Mouse (Mus musculus) cerebellum, adult 8-10 months (tissue): ENCODE measurements around the gene Tomt.
A peak's percentile ranks its signal among the peaks of the same experiment; 100 is the strongest.
"Not testable (repeated sequence)": the region's sequence is repeated elsewhere in the genome, so short reads cannot be mapped to it uniquely, and the experiment has no call there.

Source experiments
- DNase-seq: peaks from one replicate; pipeline ENCODE4 v3.0.0; 2022

Tomt gene

DNA sequence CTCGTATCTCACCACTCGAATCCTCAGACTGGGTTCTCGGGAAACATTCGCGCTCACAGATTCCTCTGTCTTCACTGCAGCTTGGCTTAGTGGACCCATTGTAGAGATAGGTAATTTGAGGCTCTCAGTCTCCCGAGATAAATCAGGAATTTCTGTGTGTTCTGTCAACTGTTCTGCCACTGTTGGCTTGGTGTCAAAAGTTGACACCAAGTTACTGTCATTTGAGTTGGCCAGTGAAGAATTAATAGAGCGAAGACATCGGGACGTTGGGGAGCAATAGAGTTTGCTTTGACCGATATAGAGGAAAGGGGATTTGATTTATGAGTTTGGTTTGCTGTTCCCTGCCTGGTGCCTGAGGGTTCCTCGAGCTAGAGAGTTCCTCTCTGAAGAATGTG is at the start of gene Tomt:
Tomt (minus strand) TSS at position 73 of the 395 bp plus-strand sequence.
- no peak for DNase-seq

DNA sequence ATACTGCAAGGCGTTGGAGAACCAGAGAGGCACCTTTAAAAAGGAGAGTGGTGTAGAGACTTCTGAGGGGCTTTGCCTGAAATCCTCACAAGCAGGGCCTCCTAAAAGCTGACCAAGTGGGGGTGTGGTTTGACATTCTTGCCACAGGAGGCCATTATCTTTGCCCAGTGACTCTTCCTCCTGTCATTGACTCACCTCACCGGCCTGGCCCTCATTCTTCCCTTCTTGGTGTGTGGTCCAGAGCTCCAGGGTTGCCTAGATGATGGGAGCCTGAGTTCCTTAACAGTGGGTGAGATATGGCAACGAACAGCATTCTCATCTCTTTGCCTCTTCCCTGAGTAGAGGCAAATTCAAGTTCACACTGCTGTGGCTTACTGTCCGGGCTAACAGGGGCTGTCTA is 49.7 kb upstream of the Tomt start:
- no peak for DNase-seq

DNA sequence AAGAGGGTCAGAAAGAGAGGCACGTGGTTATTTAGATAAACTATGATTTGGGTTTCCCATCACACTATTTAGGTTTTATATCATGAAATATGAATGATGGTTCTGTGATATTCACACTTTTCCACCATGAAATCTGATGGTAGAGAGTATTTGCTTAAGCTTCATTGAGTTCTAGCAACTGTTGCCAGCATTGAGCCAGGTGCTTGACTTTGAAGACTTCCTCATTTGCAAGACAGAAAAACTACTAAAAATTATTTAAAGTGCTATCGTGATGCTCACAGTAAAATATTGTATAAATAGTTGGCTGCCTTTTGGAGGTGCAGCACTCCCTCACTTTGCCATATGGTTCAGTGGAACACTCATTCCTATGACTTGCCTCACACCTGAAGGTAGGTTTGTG is 49.1 kb upstream of the Tomt start:
- DNase-seq = no peak

DNA sequence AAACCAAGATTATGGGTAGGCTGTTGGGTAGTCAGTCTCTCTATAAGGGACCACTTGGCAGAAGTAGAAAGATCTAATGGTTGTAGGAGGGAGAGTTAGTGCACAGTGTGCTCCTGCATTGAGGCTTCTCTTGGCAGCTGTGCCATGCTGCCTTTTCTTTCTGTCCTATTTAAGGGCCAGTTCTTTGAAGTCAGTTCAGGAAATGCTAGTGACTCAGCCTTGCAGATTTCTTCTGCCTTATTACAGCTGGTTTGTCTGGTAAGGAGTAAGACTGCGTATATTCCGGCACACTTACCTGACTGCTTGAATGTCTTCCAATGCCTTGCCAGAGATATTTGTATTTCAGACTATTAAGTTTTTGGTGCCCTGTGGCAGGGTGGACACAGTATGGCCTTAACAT is 48.0 kb upstream of the Tomt start:
- DNase-seq = no peak

DNA sequence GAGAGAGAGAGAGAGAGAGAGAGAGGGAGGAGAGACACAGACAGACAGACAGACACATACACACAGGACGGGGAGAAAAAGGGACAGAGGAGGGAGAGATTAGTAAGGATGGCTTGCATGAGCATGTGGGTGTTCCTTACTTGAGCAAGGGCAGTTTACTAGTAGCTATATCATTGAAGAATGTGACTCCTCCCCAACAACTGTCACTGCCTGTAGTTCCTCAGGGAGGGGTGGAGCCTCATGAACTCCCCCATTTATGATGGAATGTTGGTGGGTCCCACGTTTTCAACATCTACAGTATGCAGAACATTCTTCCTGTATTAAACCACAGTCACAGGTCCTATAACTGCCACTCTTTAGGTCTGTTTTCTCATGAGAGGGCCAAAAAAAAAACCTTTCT is 45.9 kb upstream of the Tomt start:
- no peak for DNase-seq

DNA sequence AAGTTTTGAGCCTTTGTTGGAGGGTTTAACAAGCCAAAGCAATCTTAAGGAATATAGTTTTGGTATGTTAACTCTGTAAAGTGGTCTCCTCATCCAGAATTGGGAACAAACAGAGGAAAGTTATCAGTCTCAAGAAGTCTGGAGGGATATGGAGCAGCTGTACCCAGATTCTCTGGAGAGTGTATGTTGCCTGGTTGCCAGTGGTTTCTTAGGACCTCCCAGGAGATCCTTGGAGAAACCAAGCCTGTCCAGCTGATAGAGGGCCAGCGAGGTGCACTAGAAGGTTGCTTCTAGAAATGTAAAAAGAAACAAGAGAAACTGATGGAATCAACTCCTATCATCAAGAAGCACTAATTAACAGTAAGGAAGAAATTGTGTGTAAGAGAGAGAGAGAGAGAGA is 45.5 kb upstream of the Tomt start:
- no peak for DNase-seq

DNA sequence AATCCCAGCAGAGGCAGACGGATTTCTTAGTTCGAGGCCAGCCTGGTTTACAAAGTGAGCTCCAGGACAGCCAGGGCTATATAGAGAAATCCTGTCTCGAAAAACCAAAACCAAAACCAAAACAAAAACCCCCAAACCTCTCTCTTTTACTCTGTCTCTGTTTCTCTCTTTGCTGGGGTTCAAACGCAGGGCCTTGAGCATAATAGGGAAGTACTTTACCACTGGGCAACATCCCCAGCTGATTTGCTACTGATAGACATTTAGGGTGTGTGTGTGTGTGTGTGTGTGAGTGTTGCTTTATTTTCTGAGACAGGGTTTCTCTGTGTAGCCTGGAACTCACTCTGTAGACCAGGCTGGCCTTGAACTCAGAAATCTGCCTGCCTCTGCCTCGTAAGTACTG is 42.8 kb upstream of the Tomt start:
- DNase-seq = not testable (repeated sequence)

DNA sequence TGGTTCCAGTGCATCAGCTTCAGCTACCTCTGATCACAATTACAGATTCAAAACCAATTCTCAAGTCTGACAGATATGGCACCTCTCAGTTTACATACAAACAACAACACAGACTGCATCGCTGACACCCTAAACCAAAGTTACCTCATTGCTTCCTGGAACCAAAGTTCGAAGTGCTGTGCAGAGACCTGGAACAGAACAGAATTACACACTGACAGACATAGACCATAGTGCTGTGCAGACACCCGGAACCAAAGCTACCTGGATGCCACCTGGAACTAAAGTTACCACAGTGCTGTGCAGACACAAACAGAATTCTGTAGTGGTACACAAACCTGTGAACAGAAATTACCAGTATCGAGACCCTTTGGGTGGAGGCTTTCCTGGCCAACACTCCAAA is 33.6 kb upstream of the Tomt start:
- DNase-seq = no peak

DNA sequence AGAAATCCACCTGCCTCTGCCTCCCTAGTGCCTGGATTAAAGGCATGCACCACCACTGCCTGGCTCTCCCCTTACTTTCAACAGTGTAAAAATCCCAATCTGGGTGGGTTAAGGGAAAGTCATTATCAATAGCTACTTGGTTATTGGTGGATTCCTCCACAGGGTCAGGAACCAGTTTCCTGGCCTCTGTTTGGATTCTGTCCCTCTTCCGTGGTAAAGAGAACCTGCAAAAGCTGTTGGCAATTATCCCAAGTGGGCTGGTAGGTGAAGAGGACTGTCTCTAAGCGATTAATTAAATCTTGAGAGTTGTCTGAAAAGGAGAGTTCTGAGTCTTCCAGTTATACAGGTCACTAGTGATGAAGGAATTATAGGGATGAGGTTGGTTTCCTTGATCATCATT is 32.2 kb upstream of the Tomt start:
- peak; percentile 43 for DNase-seq

DNA sequence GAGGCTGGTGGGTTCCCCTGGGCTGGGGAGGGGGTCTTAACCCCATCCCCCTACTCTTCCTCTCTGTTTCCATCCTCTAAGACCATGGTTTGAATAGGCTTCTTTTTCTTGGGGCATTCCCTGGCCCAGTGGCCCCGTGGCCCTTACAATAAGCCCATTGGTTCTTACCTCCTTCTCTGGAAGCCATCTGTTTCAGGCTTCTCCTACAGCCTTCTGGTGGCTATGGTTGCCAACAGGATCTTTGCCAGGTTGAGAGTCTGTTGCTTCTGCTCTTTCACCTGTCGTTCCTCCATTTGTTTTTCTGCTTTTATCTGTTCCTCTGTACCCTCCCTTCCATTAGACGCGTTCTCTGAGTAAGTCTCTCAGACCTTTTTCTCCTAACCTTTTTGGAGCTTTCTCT is 31.4 kb upstream of the Tomt start:
- peak; percentile 90 for DNase-seq

DNA sequence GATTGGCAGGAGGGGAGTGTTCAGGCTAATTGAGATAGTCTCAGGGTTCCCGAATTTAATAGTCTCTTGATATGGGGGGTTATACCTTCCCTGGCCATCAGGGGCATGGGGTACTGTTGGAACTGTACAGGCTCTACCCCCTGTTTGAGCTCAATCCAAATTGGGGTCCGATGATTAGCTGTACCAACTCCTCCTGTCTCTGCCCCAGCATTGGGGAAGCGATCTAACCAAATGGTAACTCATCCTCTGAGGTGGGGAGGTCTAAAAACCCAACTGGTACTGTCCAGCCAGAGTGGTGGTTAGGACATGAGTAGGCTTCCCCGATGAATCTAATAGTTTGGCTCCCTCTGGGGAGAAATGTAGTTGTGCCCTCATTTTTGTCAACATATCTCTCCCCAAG is 30.8 kb upstream of the Tomt start:
- DNase-seq = peak; percentile 34

DNA sequence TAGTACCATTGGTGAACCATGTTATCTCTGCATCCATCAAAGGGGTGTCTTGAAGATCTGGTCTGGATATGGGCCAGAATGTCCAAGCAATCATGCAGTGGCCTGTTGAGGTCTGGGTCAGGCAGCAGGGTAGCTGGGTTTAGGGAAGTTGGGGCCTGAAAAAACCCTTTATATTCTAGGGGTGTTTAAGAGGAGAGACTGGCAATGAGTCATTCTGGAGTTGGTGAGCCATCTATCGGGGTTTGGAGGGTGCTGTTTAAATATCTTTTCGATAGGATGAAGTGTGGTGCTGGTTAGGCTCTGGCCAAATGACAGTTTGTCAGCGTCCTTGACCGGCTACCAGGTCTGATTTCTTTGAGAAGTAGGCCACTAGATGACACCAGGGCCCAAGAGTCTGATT is 29.8 kb upstream of the Tomt start:
- DNase-seq = no peak

DNA sequence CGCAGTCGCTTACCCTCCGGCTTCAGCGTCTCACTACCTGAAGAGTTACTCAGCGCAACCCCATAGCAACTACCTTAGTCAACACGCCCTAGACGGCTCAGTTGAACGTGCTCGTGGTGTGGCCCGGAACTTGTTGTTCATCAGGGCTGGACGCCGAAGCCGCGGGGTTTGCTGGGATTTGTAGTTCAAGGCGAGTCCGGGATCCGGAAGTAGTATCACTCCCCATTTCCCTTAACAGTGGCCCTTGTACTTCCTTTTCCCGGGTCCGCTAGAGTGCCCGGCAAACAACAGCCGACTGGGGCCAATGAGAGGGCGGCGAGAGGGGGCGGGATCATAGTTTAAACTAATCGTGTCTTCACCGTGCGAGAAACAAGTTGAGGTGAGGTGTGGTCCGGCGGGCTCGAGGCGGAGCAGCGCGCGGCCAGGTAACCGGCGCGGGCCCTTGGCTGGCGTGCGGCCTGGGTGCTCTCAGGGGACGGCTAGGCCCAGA is 27.6 kb upstream of the Tomt start, which contains the start of the genes Lrrc51 and Numa1:
Lrrc51 (minus strand) TSS at position 145 of the 490 bp plus-strand sequence.
Numa1 (plus strand) TSS at position 361 of the 490 bp plus-strand sequence.
- peak; percentile 94 for DNase-seq

DNA sequence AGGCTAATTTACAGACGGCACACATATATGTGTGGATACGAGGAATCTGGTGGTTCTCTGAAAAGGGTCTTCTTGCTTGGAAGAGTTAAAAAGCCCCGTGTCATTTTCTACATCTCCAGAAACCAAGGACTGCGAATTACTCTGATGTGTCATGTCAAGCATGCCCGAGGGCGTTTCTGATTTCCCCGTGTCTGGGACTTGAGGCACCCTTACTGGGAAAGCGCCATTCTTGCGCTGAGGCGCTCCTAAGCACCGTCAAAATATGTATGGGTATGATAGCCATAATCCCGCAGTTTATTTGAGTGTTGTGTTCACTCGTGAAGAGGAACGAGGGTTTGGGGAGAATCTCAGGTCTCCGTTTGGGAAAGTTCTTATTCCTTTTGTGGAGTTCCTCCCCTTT is 27.1 kb upstream of the Tomt start:
- DNase-seq = no peak

DNA sequence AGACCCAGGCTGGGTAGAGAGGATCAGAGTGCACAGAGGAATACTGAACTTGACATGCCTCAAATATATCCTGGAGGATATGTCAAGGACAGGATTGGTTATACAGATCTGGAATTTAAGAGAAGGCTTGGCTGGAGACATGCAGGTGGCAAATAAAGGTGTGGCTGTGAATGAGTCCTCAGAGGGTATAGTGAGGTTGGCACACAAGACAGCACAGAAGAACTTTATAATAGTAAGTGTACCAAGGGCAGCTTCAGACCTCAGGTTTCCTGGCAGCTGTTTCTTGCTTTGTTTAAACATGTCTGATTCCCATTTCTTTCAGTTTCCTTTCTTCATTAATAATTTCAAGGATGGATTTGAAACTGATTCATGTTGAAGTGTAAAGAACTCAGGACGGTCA is 26.4 kb upstream of the Tomt start:
- no peak for DNase-seq

DNA sequence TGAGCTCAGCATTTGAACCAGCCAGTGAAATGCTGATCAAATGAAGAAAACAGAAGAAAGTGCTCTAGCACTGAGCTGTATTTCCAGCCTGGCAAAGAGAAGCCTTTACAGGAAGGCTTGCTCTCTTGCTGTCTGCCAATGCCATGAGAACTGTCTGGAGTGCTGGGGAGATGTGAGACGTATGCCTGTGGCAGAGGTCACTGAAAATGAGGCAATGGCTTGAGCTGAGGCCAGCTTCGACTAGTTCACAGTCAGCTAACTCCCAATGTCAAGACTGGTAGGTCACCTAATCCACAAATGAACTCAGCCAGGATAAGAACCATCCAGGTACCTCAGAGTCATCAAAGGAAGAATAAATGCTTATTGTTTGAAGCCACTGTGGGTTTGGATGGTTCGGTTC is 21.9 kb upstream of the Tomt start:
- no peak for DNase-seq

DNA sequence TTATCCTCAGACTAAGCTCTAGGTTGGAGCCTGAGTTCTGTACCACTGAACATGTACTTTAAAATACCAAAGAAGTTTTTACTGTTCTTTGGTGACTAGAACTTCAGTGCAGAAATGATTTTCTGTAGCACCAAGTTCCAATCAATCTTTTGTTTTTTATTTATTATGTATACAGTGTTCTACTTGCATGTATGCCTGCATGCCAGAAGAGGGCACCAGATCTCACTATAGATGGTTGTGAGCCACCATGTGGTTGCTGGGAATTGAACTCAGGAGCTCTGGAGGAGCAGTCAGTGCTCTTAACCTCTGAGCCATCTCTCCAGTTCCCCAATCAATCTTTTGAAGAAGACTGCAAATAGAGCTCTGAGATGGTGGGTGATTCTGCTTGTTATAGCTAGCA is 19.7 kb upstream of the Tomt start:
- not testable (repeated sequence) for DNase-seq

DNA sequence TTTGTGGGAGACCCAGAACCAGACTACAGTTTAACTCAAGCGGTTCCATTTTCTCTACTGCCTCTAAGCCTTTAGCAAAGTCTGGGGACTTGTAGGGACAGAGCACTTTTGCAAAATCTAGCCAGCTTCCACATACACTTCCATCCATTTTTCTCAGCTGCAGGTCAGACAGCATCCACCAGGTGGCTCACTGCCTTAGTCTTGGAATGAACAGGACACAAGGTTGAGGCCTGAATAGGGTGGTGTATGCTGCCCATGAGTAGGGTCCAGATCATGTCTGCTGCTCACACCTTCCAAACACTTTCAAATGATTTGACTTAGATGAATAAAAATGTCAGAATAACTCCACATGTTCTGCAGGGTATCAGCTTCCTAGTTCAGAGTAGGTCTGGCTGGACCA is 11.9 kb upstream of the Tomt start:
- peak; percentile 63 for DNase-seq

DNA sequence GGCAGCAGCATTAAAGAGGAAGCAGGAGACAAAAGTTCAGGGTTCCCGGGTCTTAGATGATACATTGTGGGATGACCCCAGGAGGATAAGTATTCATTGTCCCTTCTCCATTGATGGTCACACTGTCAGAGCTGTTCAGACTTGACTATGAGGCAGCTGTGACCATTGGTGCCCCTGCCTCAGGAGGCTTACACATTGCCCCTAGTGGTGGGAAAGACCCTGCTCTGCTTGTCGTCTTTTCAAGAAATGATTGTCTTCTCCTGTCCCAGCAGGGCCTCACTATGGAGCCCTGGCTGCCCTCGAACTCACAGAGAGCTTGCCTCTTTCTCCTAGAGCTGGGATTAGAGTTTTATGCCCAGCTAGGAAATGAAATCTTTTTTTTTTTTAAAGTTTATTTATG is 5.8 kb upstream of the Tomt start:
- DNase-seq = no peak

DNA sequence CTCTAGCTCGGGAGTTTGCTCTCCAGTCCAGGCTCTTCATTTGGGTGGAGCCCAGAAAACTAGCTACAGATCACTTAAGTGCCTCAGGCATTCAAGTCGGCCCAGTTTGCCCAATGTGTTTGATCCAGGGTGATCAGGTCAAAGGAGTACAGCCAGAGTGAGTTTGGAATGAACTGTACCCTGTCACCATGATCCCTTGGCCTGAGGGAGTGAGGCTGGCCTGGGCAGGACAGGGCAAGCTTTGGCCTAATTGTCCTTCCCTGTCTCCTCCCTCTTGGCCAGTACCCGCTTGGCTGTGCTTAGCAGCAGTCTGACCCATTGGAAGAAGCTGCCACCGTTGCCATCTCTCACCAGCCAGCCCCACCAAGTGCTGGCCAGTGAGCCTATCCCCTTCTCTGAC is 4.0 kb upstream of the Tomt start:
- no peak for DNase-seq

DNA sequence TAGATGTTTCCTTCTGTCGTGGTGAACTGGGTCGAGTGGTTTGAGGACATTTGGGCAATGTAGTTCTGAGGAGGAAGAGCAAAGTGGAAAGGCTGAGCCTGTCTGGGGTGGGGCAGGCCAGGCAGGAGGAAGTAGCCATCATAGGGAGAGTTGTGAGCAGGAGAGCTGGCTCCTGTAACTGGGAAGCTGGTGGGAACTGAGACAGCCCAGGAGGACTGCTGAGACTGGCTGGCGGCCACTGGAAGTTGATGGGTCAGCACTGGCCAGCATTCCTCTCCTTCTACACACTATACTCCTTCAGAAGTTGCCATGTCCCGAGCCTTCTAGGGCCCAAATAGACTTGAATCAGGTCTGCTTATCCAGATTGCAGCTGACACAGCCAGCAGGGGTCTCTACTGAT is 2.2 kb upstream of the Tomt start:
- DNase-seq = no peak

DNA sequence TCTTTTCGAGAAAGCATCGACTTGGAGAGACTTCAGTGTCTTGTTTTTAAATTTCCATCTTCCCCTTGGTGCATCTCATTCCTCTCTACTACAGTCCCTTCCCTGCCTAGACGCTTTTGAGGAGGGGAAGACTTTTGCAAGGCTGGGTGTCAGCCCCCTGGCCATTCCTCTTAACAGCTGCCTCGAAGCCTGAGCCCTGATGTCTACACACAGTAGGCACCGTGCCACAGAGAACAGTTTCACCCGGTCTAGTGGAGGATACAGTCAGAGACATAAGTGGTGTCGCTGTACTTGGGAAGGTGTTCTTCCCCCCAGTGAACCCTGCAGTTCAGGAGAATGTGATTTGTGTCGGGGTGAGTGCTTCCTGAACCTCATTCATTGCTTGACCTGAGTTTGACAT is 537 bp upstream of the Tomt start:
- no peak for DNase-seq

DNA sequence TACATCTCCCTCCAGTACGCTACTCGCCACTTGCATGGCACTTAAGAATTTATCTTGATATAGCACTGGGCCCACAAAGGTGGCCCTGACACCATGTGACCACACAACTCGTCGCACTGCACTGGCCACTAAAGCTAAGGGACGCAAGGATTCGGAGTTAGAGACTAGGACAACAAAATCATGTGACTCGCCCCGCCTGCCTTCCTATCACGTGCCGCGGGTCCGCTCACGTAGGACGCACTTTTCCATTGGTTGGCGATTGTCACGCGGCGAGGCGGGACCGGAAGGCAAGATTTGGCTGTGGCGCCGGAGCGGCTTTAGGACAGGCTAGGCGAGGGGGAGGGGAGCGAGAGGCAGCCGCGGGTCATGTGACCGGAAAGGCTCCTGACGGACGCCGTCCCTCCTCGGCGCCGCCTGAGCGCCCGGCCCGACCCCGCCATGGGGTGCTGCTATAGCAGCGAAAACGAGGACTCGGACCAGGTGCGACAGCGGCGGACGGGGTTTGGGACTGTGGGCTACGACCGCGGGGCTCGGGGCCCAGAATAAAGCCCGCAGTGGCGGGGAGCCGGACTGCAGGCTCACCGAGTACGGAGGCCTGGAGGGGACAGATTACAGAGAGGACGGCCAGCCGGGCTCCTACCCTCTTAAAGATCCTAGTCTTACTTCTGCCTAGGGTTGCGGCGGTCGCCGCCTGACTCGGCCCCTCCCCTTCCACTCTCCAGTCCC is 435 bp downstream of the Tomt start, which contains the start of gene Lamtor1:
Lamtor1 (plus strand) TSS at position 344 of the 726 bp plus-strand sequence.
- peak; percentile 99 for DNase-seq

DNA sequence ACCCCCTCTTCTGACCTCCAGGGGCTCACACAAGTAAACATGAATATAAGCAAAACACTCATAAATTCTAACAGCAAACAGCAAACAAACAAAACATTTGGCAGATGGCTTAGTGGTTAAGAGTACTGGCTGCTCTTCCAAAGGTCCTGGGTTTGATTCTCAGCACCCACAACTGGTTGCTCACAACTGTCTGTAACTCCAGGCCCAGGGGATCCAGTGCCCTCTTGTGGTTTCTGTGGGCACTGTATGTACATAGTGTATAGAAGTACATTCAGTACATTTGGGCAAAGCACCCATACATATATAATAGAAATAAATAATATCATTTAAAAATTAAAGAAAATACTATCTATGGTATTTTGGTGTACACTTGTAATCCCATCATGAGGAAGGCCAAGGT is 3.3 kb downstream of the Tomt start:
- no peak for DNase-seq

DNA sequence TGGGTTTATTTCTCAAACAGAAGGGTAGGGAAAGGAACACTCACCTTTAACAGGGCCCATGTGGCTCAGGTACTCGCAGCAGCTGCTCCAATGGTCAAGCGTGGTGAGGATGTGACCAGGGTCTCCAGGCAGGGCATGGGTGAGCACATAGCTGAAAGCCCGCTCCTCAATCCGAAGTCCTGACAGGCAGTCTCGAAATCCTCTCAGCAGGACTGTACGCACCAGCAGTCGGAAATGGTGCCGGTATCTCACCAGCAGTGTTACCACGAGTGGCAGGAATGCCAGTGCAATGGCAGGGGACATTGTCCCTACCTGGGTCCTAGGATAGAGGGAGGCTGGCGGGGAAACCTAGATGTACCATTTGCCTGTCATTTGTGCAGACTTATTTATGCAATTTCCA is 4.2 kb downstream of the Tomt start:
- DNase-seq = no peak
